Comparison of ENCODE assay signal across 2 mouse cellular contexts in genomic region chr7:45229046-45229445, GRCm38 (mm10).
A peak's percentile ranks its signal among the peaks of the same experiment; 100 is the strongest.
TF ChIP-seq lines count a peak whose summit lies in the region.

No protein-coding gene starts in this region.

TF ChIP-seq in CH12.LX, 34 proteins besides CTCF, POLR2A, EP300 and RAD21:
- 0 out of 2 replicates have a peak, but pooled peaks have one; percentile 5 for TF ChIP-seq ZMIZ1 (IDR thresholded peaks at IDR 0.05; ENCODE audit: low read depth, low read length)
- no peak for TF ChIP-seq GABPA (IDR thresholded peaks at IDR 0.05; ENCODE audit: insufficient replicate concordance, low read depth, low read length)
TF ChIP-seq in CH12.LX: peak in this region for 1.

TF ChIP-seq in ES-E14, 5 proteins besides CTCF, POLR2A, EP300 and RAD21:
- TF ChIP-seq MAFK (IDR thresholded peaks at IDR 0.05; ENCODE audit: insufficient read depth, low read depth, low read length) (no peak), ZNF384 (IDR thresholded peaks at IDR 0.05; ENCODE audit: low read depth, low read length) (no peak), CHD2 (IDR thresholded peaks at IDR 0.05; ENCODE audit: low read depth, low read length) (no peak), HCFC1 (IDR thresholded peaks at IDR 0.05; ENCODE audit: borderline replicate concordance, insufficient read depth, low read length) (no peak), ZC3H11A (IDR thresholded peaks at IDR 0.05; ENCODE audit: borderline replicate concordance, low read depth, low read length) (no peak)
